Mouse (Mus musculus) neural tube, embryonic 14.5 days (tissue): ENCODE results near the gene Frmpd4. TPM values are rescaled to one million over a fixed set of nuclear protein-coding genes. Genes with fewer than 3 reads are reported as not detected.

Source experiments
- ATAC-seq: fragments of 200-750 bp; cut with Nextera tagmentation; 2 replicates; pipeline ENCODE4 v1.8.0; 2017; ENCODE audit warnings: low read depth, mild to moderate bottlenecking, moderate TSS enrichment, moderate library complexity
- H3K27ac ChIP-seq: fragments of 300-500 bp; sonication (generic); 2 replicates; pipeline ENCODE4 v1.5.1; 2014; ENCODE audit warnings: low read depth, mild to moderate bottlenecking, control low read depth, low read length, moderate library complexity, mixed read lengths
- H3K27me3 ChIP-seq: fragments of 300-500 bp; sonication (generic); 2 replicates; pipeline ENCODE4 v1.6.1; 2014; ENCODE audit warnings: low read length; ENCODE audit not compliant: control insufficient read depth, insufficient read depth
- H3K36me3 ChIP-seq: fragments of 300-500 bp; sonication (generic); 2 replicates; pipeline ENCODE4 v1.6.1; 2014; ENCODE audit warnings: low read length, mixed read lengths; ENCODE audit not compliant: control insufficient read depth, insufficient read depth
- H3K4me1 ChIP-seq: fragments of 300-500 bp; sonication (generic); 2 replicates; pipeline ENCODE4 v1.6.1; 2014; ENCODE audit warnings: low read length; ENCODE audit not compliant: control insufficient read depth, insufficient read depth
- H3K4me2 ChIP-seq: fragments of 300-500 bp; sonication (generic); 2 replicates; pipeline ENCODE4 v1.6.1; 2014; ENCODE audit warnings: mild to moderate bottlenecking, low read depth, low read length, control low read depth
- H3K4me3 ChIP-seq: fragments of 300-500 bp; sonication (generic); 2 replicates; pipeline ENCODE4 v1.5.1; 2014; ENCODE audit warnings: low read depth, low read length, control low read depth, mixed read lengths
- H3K9ac ChIP-seq: fragments of 300-500 bp; sonication (generic); replicated peaks from 2 replicates; pipeline ENCODE4 v1.6.1; 2014; ENCODE audit warnings: low read depth, mild to moderate bottlenecking, control low read depth, low read length, mixed read lengths
- H3K9me3 ChIP-seq: fragments of 300-500 bp; sonication (generic); 2 replicates; pipeline ENCODE4 v1.6.1; 2016; ENCODE audit warnings: low read length; ENCODE audit not compliant: control insufficient read depth
- WGBS: fragments of 180-500 bp; shearing (Covaris S2); extraction: QIAGEN DNeasy Blood & Tissue Kit; methylation state at CpG from one replicate; pipeline ENCODE4 v1.1.7; 2014; 5-methylcytosine and 5-hydroxymethylcytosine counted together
- polyA plus RNA-seq: library from polyadenylated mRNA; unstranded; fragments of >200 nt; fragmentation: Nextera tagmentation; extraction: Ambion mirVana; gene quantifications from 2 replicates; pipeline ENCODE4 v1.2.1, GENCODE M21; 2014

The Frmpd4 gene
- 1.6 and 1.7 TPM in 2 replicates for polyA plus RNA-seq

DNA sequence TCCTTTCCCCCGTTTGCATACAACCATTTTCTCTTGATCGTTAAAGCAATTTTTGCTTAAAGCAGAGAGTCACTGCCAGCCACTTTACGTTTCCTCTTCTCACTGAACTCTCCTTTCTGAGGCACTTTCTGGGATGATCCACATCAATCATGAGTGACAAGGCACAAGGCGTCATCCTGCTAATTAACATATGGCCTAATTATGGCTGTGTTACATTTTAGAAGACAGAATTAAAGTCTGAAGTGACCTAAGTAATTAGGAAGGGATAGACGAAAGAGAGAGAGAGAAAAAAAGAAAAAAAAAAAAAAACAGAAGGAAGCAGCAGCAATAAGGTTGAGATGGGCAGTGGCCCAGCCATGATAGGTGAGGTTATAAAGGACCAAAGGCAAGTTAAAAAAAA lies at the start of gene Frmpd4:
Frmpd4 (minus strand) TSS at position 101 of the 400 bp plus-strand sequence.
- 68% methylated on average over 5 of the region's 5 CpGs for WGBS

GRCm38 (mm10) chrX:168595193-168595592 lies 18.2 kb upstream of the Frmpd4 start:
- WGBS, result 80% methylated on average over 5 of the region's 5 CpGs
- no peak overlapping the region for H3K4me2 ChIP-seq
- no peaks in the 10 kb centered on the region for H3K27me3 ChIP-seq
- no peaks in the 10 kb centered on the region for H3K36me3 ChIP-seq
- H3K4me3 ChIP-seq, result no peak overlapping the region
- no peaks in the 10 kb centered on the region for H3K4me1 ChIP-seq
- no peak overlapping the region for H3K27ac ChIP-seq
- H3K9ac ChIP-seq, result no peak overlapping the region
- ATAC-seq, result no peak
- no peaks in the 10 kb centered on the region for H3K9me3 ChIP-seq

More for the DNA sequence above, at the start of gene Frmpd4:
- no peaks in the 10 kb centered on the region for H3K27me3 ChIP-seq
- H3K27ac ChIP-seq, result no peak within 1 kb of the TSS
- H3K9ac ChIP-seq, result no peak within 1 kb of the TSS
- no peaks in the 10 kb centered on the region for H3K4me1 ChIP-seq
- no peak for ATAC-seq
- H3K4me2 ChIP-seq, result no peak within 1 kb of the TSS
- no peaks in the 10 kb centered on the region for H3K9me3 ChIP-seq
- H3K4me3 ChIP-seq, result no peak within 1 kb of the TSS
- H3K36me3 ChIP-seq, result no peaks in the 10 kb centered on the region

DNA sequence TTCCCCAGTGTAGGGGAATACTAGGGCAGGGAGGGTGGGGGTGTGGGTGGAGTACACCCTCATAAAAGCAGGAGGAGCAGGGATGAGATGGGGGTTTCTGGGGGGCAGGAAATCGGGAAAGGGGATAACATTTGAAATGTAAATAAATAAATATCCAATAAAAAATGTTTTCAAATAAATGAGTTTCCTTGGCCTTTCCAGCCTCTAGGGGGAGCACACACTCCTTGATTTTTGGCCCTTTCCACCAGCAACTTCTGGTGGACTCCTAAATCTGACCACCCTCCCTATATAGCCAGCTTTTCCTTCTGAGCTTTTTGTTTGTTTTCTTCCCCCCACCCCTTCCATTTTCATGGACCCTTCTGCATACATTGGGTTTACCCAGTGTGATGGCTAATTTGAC lies 7.3 kb upstream of the Frmpd4 start:
- H3K4me2 ChIP-seq, result no peak overlapping the region
- WGBS, result 36% methylated on average over 1 of the region's 1 CpGs
- no peaks in the 10 kb centered on the region for H3K4me1 ChIP-seq
- no peaks in the 10 kb centered on the region for H3K27me3 ChIP-seq
- H3K27ac ChIP-seq, result no peak overlapping the region
- H3K9ac ChIP-seq, result no peak overlapping the region
- no peak for ATAC-seq
- H3K4me3 ChIP-seq, result no peak overlapping the region
- no peaks in the 10 kb centered on the region for H3K36me3 ChIP-seq
- H3K9me3 ChIP-seq, result no peaks in the 10 kb centered on the region

DNA sequence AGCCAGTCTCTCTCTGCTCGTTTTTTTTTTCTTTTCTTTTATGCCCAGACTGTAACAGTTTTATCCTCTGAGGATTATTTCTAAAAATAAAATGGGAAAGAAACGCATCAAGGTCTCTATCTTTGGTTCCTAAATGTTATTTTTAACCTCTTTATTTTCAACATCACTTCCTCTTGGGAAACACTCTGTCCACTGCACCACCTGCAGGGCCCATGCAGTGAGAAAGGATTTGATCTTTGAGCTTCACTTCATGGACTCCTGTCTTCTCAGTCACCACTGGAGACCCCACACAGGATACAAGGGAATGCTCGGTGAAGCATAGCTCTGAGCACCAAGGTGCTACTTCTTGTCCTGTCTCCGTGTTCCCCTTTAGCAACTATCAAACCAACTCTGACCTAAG lies 5.2 kb downstream of the Frmpd4 start:
- no peak overlapping the region for H3K27ac ChIP-seq
- H3K36me3 ChIP-seq, result no peaks in the 10 kb centered on the region
- WGBS, result 68% methylated on average over 4 of the region's 4 CpGs
- no peak for ATAC-seq
- no peak overlapping the region for H3K4me2 ChIP-seq
- no peak overlapping the region for H3K9ac ChIP-seq
- no peaks in the 10 kb centered on the region for H3K9me3 ChIP-seq
- H3K4me3 ChIP-seq, result no peak overlapping the region
- no peaks in the 10 kb centered on the region for H3K4me1 ChIP-seq
- no peaks in the 10 kb centered on the region for H3K27me3 ChIP-seq

- H3K27ac ChIP-seq, result no peak overlapping the region
- H3K9me3 ChIP-seq, result no peaks in the 10 kb centered on the region
- 84% methylated on average over 5 of the region's 5 CpGs for WGBS
- no peaks in the 10 kb centered on the region for H3K36me3 ChIP-seq
- no peak overlapping the region for H3K4me3 ChIP-seq
- no peaks in the 10 kb centered on the region for H3K4me1 ChIP-seq
- no peak overlapping the region for H3K4me2 ChIP-seq
- no peak for ATAC-seq
- H3K27me3 ChIP-seq, result no peaks in the 10 kb centered on the region
- H3K9ac ChIP-seq, result no peak overlapping the region
Measured at GRCm38 (mm10) chrX:168569231-168569630, 7.8 kb downstream of the Frmpd4 start.

GRCm38 (mm10) chrX:168505254-168505653 lies 71.8 kb downstream of the Frmpd4 start:
- Histone ChIP-seq H3K36me3 (no peaks in the 10 kb centered on the region), H3K9me3 (no peaks in the 10 kb centered on the region), H3K4me3 (no peak overlapping the region), H3K27ac (no peak overlapping the region), H3K4me2 (no peak overlapping the region), H3K9ac (no peak overlapping the region), H3K4me1 (no peaks in the 10 kb centered on the region), H3K27me3 (no peaks in the 10 kb centered on the region)
- no peak for ATAC-seq
- WGBS, result 83% methylated on average over 1 of the region's 1 CpGs

GRCm38 (mm10) chrX:168455233-168455632 lies 121.8 kb downstream of the Frmpd4 start:
- Histone ChIP-seq H3K4me1 (no peaks in the 10 kb centered on the region), H3K4me3 (no peak overlapping the region), H3K27ac (no peak overlapping the region), H3K4me2 (no peak overlapping the region), H3K9ac (no peak overlapping the region), H3K27me3 (no peaks in the 10 kb centered on the region), H3K36me3 (no peaks in the 10 kb centered on the region), H3K9me3 (no peaks in the 10 kb centered on the region)
- ATAC-seq, result no peak
- WGBS, result 89% methylated on average over 2 of the region's 2 CpGs

GRCm38 (mm10) chrX:168431206-168431605 lies 145.8 kb downstream of the Frmpd4 start:
- Histone ChIP-seq H3K9ac (no peak overlapping the region), H3K4me1 (no peaks in the 10 kb centered on the region), H3K4me2 (no peak overlapping the region), H3K4me3 (no peak overlapping the region), H3K9me3 (no peaks in the 10 kb centered on the region), H3K36me3 (no peaks in the 10 kb centered on the region), H3K27me3 (no peaks in the 10 kb centered on the region), H3K27ac (no peak overlapping the region)
- no peak for ATAC-seq
- WGBS, result 77% methylated on average over 1 of the region's 1 CpGs

DNA sequence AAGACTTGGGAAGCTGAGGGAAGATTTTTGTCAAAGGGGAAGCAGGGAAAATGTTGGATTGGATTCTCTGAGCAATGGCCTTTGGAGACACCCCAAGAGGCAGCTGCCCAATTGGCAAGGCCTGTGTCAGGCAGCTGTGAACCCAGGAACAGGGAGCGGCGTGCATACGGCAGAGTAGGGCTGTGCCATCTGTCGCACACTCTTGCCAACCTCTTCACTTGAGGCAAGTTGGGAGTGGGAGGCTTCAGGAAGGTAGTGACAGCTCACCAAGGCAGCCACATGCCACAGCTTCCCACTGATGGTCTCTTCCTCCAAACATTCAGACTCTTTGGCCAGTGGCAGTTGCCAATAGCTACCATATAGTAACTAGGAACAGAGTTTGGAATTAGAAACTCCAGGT lies 147.2 kb downstream of the Frmpd4 start:
- no peak overlapping the region for H3K4me3 ChIP-seq
- no peak for ATAC-seq
- no peak overlapping the region for H3K9ac ChIP-seq
- H3K27ac ChIP-seq, result no peak overlapping the region
- H3K27me3 ChIP-seq, result no peaks in the 10 kb centered on the region
- no peaks in the 10 kb centered on the region for H3K9me3 ChIP-seq
- no peaks in the 10 kb centered on the region for H3K36me3 ChIP-seq
- WGBS, result 91% methylated on average over 4 of the region's 4 CpGs
- H3K4me1 ChIP-seq, result no peaks in the 10 kb centered on the region
- no peak overlapping the region for H3K4me2 ChIP-seq

- Histone ChIP-seq H3K4me3 (no peak overlapping the region), H3K9ac (no peak overlapping the region), H3K27ac (no peak overlapping the region), H3K9me3 (no peaks in the 10 kb centered on the region), H3K4me1 (no peaks in the 10 kb centered on the region), H3K4me2 (no peak overlapping the region), H3K27me3 (no peaks in the 10 kb centered on the region), H3K36me3 (no peaks in the 10 kb centered on the region)
- WGBS, result 29% methylated on average over 3 of the region's 3 CpGs
- no peak for ATAC-seq
Measured at GRCm38 (mm10) chrX:168415403-168415802, 161.6 kb downstream of the Frmpd4 start.
